Mouse (Mus musculus) A20 (cell line): ENCODE results near the gene Rorc.

Experiments used
- DNase-seq: peaks from one replicate; pipeline ENCODE4 v3.0.0-alpha.2; 2011; ENCODE audit warnings: low read depth, low spot score

Gene Rorc

GRCm38 (mm10) chr3:94413031-94413679 is 40.6 kb downstream of the Rorc start, which contains the start of gene Tdrkh:
Tdrkh (plus strand) TSS chr3:94413273.
- DNase-seq, result no peak

GRCm38 (mm10) chr3:94430980-94431379 is 58.4 kb downstream of the Rorc start:
- DNase-seq, result no peak

- DNase-seq, result no peak
Observed at GRCm38 (mm10) chr3:94434305-94434704, 61.7 kb downstream of the Rorc start.

- DNase-seq, result no peak
Observed at GRCm38 (mm10) chr3:94436420-94436819, 63.8 kb downstream of the Rorc start.

- DNase-seq, result peak; percentile 38
Observed at GRCm38 (mm10) chr3:94441182-94441581, 68.6 kb downstream of the Rorc start.

GRCm38 (mm10) chr3:94442951-94443596 is 70.5 kb downstream of the Rorc start, which contains the start of gene Mrpl9:
Mrpl9 (plus strand) TSS chr3:94443318.
- peak; percentile 95 for DNase-seq

GRCm38 (mm10) chr3:94443597-94443964 is 71.0 kb downstream of the Rorc start, which contains the start of gene Oaz3:
Oaz3 (minus strand) TSS chr3:94443915.
- DNase-seq, result no peak
